Comparison of ENCODE assay signal across 22 mouse cellular contexts in genomic region chr14:120583807-120584206, GRCm38 (mm10).
DNase-seq lines count a peak whose midpoint lies in the region; ATAC-seq and TF ChIP-seq lines count a peak whose summit lies in the region.
"Had no signal": no experiment of that assay in that cellular context is flagged by ENCODE, and none has a peak within 500 bp of the region (broad histone marks: within the 10 kb centered on the region; RNA-seq: fewer than 3 reads in every experiment).

No protein-coding gene starts in this region.

- DNase-seq in kidney, adult 2 months = peak; percentile 8
- no peak for DNase-seq in kidney, adult 8-10 months
- no peak for DNase-seq in lung, adult 18-20 months
- DNase-seq in thymus, postnatal 4 days = no peak
- DNase-seq: adrenal gland, postnatal 36 days; cerebellum, adult 11-12 months; cerebellum, postnatal 14 days; liver; retina, postnatal 1 day; thymus, postnatal 14 days had no signal

- H3K4me2 ChIP-seq in lung, embryonic 16.5 days (ENCODE audit: low read depth, low read length) = no peak overlapping the region
- H3K4me2 ChIP-seq: forebrain, embryonic 15.5 days; hindbrain, embryonic 12.5 days; kidney, embryonic 15.5 days; liver, embryonic 15.5 days; midbrain, embryonic 15.5 days; neural tube, embryonic 12.5 days had no signal

- H3K9ac ChIP-seq in lung, embryonic 16.5 days (ENCODE audit: low read length) = no peak overlapping the region
- H3K9ac ChIP-seq: forebrain, embryonic 15.5 days; hindbrain, embryonic 12.5 days; kidney, embryonic 15.5 days; liver, embryonic 15.5 days; midbrain, embryonic 15.5 days; neural tube, embryonic 12.5 days had no signal

- 59% methylated on average over 3 of the region's 3 CpGs for WGBS in kidney, adult 2 months
- WGBS in lung, embryonic 16.5 days = 65% methylated on average over 3 of the region's 3 CpGs

- no peaks in the 10 kb centered on the region for H3K36me3 ChIP-seq in kidney, adult 2 months (ENCODE audit: control insufficient read depth, insufficient read depth, low read length)
- H3K36me3 ChIP-seq in lung, embryonic 16.5 days (ENCODE audit: control insufficient read depth, insufficient read depth, low read length) = no peaks in the 10 kb centered on the region
- H3K36me3 ChIP-seq: forebrain, embryonic 15.5 days; hindbrain, embryonic 12.5 days; kidney, embryonic 15.5 days; limb, embryonic 10.5 days; liver, embryonic 15.5 days; midbrain, embryonic 15.5 days; neural tube, embryonic 12.5 days had no signal

- H3K27ac ChIP-seq in kidney, adult 2 months (ENCODE audit: insufficient read depth, low read depth, low read length) = no peak overlapping the region
- no peak overlapping the region for H3K27ac ChIP-seq in lung, embryonic 16.5 days (ENCODE audit: low read length)
- H3K27ac ChIP-seq: forebrain, embryonic 15.5 days; hindbrain, embryonic 12.5 days; kidney, embryonic 15.5 days; limb, embryonic 10.5 days; liver, embryonic 15.5 days; midbrain, embryonic 15.5 days; neural tube, embryonic 12.5 days had no signal

- H3K4me1 ChIP-seq in kidney, adult 2 months (ENCODE audit: control insufficient read depth, insufficient read depth, low read length) = no peaks in the 10 kb centered on the region
- H3K4me1 ChIP-seq in lung, embryonic 16.5 days (replicated peaks; ENCODE audit: control insufficient read depth, insufficient read depth, low read length) = no peaks in the 10 kb centered on the region
- H3K4me1 ChIP-seq: forebrain, embryonic 15.5 days; hindbrain, embryonic 12.5 days; kidney, embryonic 15.5 days; limb, embryonic 10.5 days; liver, embryonic 15.5 days; midbrain, embryonic 15.5 days; neural tube, embryonic 12.5 days had no signal

- peak; percentile 17; the same call in 1 of the 2 replicates for ATAC-seq in lung, embryonic 16.5 days (ENCODE audit: low read depth)
- ATAC-seq in activated CD4-positive, CD25-positive, alpha-beta regulatory T cell, adult 4 months = peak; percentile 46
- peak; percentile 74 for ATAC-seq in granulocyte monocyte progenitor cell, adult 5-6 weeks (replicated peaks; ENCODE audit: poor library complexity, severe bottlenecking)
- ATAC-seq in cerebellum, adult (ENCODE audit: insufficient number of reproducible peaks, low FRiP score, low TSS enrichment) = no peak
- ATAC-seq: forebrain, embryonic 15.5 days; midbrain, embryonic 15.5 days had no signal

- H3K4me3 ChIP-seq in kidney, adult 2 months (ENCODE audit: insufficient read depth, low read depth, low read length) = no peak overlapping the region
- H3K4me3 ChIP-seq in lung, embryonic 16.5 days (ENCODE audit: low read length) = no peak overlapping the region
- H3K4me3 ChIP-seq: forebrain, embryonic 15.5 days; hindbrain, embryonic 12.5 days; kidney, embryonic 15.5 days; limb, embryonic 10.5 days; liver, embryonic 15.5 days; megakaryocyte, embryonic 14.5 days; midbrain, embryonic 15.5 days; neural tube, embryonic 12.5 days had no signal

- no peaks in the 10 kb centered on the region for H3K27me3 ChIP-seq in kidney, adult 2 months (replicated peaks; ENCODE audit: control insufficient read depth, insufficient read depth, low read length)
- no peaks in the 10 kb centered on the region for H3K27me3 ChIP-seq in lung, embryonic 16.5 days (ENCODE audit: control insufficient read depth, insufficient read depth, low read depth, low read length)
- H3K27me3 ChIP-seq: forebrain, embryonic 15.5 days; hindbrain, embryonic 12.5 days; kidney, embryonic 15.5 days; liver, embryonic 15.5 days; megakaryocyte, embryonic 14.5 days; midbrain, embryonic 15.5 days; neural tube, embryonic 12.5 days had no signal

- TF ChIP-seq POLR2A in kidney, adult 2 months (IDR thresholded peaks at IDR 0.05; ENCODE audit: low read depth, low read length) = no peak

- TF ChIP-seq CTCF in kidney, adult 2 months (conservative IDR thresholded peaks at IDR 0.05; ENCODE audit: insufficient read depth, insufficient read length, low read depth, low read length) = no peak

- H3K9me3 ChIP-seq in lung, embryonic 16.5 days (ENCODE audit: control insufficient read depth, low read length) = no peaks in the 10 kb centered on the region
- H3K9me3 ChIP-seq: forebrain, embryonic 15.5 days; hindbrain, embryonic 12.5 days; kidney, embryonic 15.5 days; limb, embryonic 10.5 days; liver, embryonic 15.5 days; megakaryocyte, embryonic 14.5 days; midbrain, embryonic 15.5 days; neural tube, embryonic 12.5 days had no signal
